Mouse (Mus musculus) lung, embryonic 14.5 days (tissue): ENCODE data around the gene Ctnnbip1. TPM values are rescaled to one million over a fixed set of nuclear protein-coding genes. Genes with fewer than 3 reads are reported as not detected.

ENCODE experiments used
- ATAC-seq: fragments of 200-750 bp; cut with Nextera tagmentation; 2 replicates; pipeline ENCODE4 v1.8.0; 2017; ENCODE audit warnings: mild to moderate bottlenecking, moderate TSS enrichment, moderate library complexity; ENCODE audit not compliant: insufficient read depth
- DNase-seq: peaks from one replicate; pipeline ENCODE4 v3.0.0-alpha.2; 2015
- H3K27ac ChIP-seq: fragments of 300-500 bp; sonication (generic); 2 replicates; pipeline ENCODE4 v1.5.1; 2014; ENCODE audit warnings: low read depth, mild to moderate bottlenecking, moderate library complexity
- H3K27me3 ChIP-seq: fragments of 300-500 bp; sonication (generic); 2 replicates; pipeline ENCODE4 v1.6.1; 2014; ENCODE audit warnings: low read length, control low read depth; ENCODE audit not compliant: insufficient read depth
- H3K36me3 ChIP-seq: fragments of 300-500 bp; sonication (generic); 2 replicates; pipeline ENCODE4 v1.6.1; 2014; ENCODE audit warnings: control low read depth; ENCODE audit not compliant: insufficient read depth
- H3K4me1 ChIP-seq: fragments of 300-500 bp; sonication (generic); 2 replicates; pipeline ENCODE4 v1.6.1; 2014; ENCODE audit warnings: antibody characterized with exemption, control low read depth; ENCODE audit not compliant: insufficient read depth
- H3K4me2 ChIP-seq: fragments of 300-500 bp; sonication (generic); 2 replicates; pipeline ENCODE4 v1.6.1; 2014; ENCODE audit warnings: mild to moderate bottlenecking
- H3K4me3 ChIP-seq: fragments of 300-500 bp; sonication (generic); 2 replicates; pipeline ENCODE4 v1.5.1; 2014; ENCODE audit warnings: low read depth, low read length
- H3K9ac ChIP-seq: fragments of 300-500 bp; sonication (generic); 2 replicates; pipeline ENCODE4 v1.6.1; 2014
- H3K9me3 ChIP-seq: fragments of 300-500 bp; sonication (generic); 2 replicates; pipeline ENCODE4 v1.6.1; 2016; ENCODE audit warnings: low read depth, low read length, control low read depth
- CTCF ChIP-seq: IDR thresholded peaks from 2 replicates; pipeline ENCODE4 v1.5.1; 2016; ENCODE audit warnings: antibody characterized with exemption, low read depth
- WGBS: fragments of 180-500 bp; shearing (Covaris S2); extraction: QIAGEN DNeasy Blood & Tissue Kit; methylation state at CpG from one replicate; pipeline ENCODE4 v1.1.7; 2014; 5-methylcytosine and 5-hydroxymethylcytosine counted together
- polyA plus RNA-seq: library from polyadenylated mRNA; unstranded; fragments of >200 nt; fragmentation: Nextera tagmentation; extraction: Ambion mirVana; gene quantifications from 2 replicates; pipeline ENCODE4 v1.2.1, GENCODE M21; 2014

Ctnnbip1 gene
- polyA plus RNA-seq, 1 experiment from 2014 or later: 65.4 TPM

DNA sequence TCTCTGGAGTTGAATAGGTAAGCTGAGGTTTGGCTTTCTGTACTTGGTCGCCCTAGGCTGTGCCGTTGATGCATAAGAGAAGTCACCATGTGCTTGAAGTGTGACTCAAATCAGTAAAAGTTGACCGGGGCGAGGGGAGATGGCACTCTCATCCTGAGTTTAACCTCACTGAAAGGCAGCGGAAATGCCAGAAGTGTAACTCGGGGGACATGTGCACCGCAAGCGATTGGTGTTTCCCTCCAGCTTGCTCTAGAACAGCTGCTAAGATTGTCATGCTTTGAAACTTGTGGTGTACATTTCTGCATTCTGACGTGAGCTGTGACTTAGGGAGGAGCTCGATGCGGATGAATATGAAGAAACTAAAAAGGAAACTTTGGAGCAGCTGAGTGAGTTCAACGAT lies 30.3 kb upstream of the Ctnnbip1 start:
- H3K9me3 ChIP-seq: no peaks in the 10 kb centered on the region
- ATAC-seq: no peak
- no peak overlapping the region for H3K27ac ChIP-seq
- no peak overlapping the region for H3K4me3 ChIP-seq
- no peaks in the 10 kb centered on the region; the same call in 1 of the 2 replicates for H3K4me1 ChIP-seq
- 92% methylated on average over 12 of the region's 12 CpGs for WGBS
- DNase-seq: no peak
- no peak overlapping the region for H3K9ac ChIP-seq
- no peak overlapping the region for H3K4me2 ChIP-seq
- no peak for TF ChIP-seq CTCF
- peaks cover 48% of the 10 kb centered on the region for H3K36me3 ChIP-seq
- H3K27me3 ChIP-seq: no peaks in the 10 kb centered on the region; the same call in 1 of the 2 replicates

DNA sequence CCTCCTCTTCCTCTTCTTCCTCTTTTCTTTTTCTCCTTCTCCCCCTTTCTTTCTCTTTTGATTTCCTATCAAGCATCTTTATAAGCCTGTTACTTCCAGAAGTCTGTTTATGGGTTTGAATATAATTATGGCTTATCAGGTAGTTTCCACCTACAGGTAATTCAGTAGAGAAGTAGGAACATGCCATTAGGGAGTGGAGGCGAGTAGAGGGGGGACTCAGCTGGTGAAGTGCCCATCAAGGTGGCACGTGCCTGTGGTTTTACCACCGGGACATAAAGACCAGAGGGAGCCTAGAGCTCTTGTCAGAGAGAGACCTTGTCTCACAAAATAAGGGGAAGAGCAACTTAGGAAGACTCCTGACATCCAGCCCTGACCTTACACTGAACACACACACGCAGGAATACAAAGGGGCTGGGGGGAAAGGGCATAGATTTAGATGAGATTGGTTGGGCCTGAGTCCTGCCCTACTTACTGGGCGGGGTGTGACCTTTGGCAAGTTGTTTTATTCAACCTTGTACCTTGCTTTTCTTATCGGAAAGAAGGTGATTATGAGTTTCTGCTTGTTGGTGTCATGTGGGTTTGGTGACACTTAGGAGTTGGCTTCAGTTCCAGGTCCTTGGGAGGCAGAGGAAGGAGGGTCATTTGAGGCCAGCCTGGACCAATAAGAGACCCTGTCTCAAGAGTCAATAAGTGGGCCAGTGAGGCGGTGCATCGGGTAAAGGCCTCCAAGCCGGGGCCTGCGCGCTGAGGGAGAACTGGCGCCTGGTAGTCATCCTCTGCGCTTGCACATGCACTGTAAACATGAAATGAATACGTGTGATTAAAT lies 28.4 kb upstream of the Ctnnbip1 start:
- H3K9ac ChIP-seq: no peak overlapping the region
- no peak for DNase-seq
- no peak for ATAC-seq
- no peak overlapping the region for H3K27ac ChIP-seq
- WGBS: 92% methylated on average over 14 of the region's 14 CpGs
- peaks cover 65% of the 10 kb centered on the region for H3K36me3 ChIP-seq
- no peak overlapping the region for H3K4me2 ChIP-seq
- no peaks in the 10 kb centered on the region for H3K9me3 ChIP-seq
- no peaks in the 10 kb centered on the region; the same call in 1 of the 2 replicates for H3K27me3 ChIP-seq
- no peak overlapping the region for H3K4me3 ChIP-seq
- TF ChIP-seq CTCF: no peak
- H3K4me1 ChIP-seq: no peaks in the 10 kb centered on the region; the same call in 1 of the 2 replicates

DNA sequence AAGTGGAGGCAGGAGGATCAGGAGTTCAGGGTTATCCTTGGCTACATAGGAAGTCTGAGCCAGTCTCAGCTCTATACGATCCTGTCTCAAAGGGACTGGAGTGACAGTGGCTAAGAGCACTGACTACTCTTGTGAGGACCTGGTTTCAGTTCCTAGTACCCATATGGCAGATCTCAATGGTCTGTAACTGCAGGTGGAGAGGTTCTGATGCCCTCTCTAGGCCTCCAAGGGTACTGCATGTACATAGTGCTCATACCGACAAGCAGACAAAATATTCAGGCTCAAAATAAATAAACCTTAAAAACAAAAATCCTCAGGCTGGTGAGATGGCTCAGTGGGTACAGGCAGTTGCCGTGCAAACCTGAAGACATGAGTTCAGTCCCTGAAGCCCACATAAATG lies 26.9 kb upstream of the Ctnnbip1 start:
- no peak for ATAC-seq
- peak; percentile 30; the same call in 1 of the 2 replicates for TF ChIP-seq CTCF
- peaks cover 76% of the 10 kb centered on the region for H3K36me3 ChIP-seq
- no peaks in the 10 kb centered on the region for H3K4me1 ChIP-seq
- no peak overlapping the region for H3K27ac ChIP-seq
- no peak overlapping the region for H3K4me3 ChIP-seq
- no peak overlapping the region for H3K9ac ChIP-seq
- no peaks in the 10 kb centered on the region for H3K27me3 ChIP-seq
- H3K9me3 ChIP-seq: no peaks in the 10 kb centered on the region
- 95% methylated on average over 3 of the region's 3 CpGs for WGBS
- H3K4me2 ChIP-seq: no peak overlapping the region
- DNase-seq: no peak

GRCm38 (mm10) chr4:149496612-149497011 lies 21.4 kb upstream of the Ctnnbip1 start:
- ATAC-seq (no peak), DNase-seq (no peak)
- Histone ChIP-seq H3K9ac (no peak overlapping the region), H3K4me3 (no peak overlapping the region), H3K9me3 (no peaks in the 10 kb centered on the region), H3K4me2 (no peak overlapping the region), H3K4me1 (no peaks in the 10 kb centered on the region), H3K36me3 (peaks cover 68% of the 10 kb centered on the region), H3K27me3 (no peaks in the 10 kb centered on the region), H3K27ac (no peak overlapping the region)
- no peak for TF ChIP-seq CTCF
- 79% methylated on average over 2 of the region's 2 CpGs for WGBS

DNA sequence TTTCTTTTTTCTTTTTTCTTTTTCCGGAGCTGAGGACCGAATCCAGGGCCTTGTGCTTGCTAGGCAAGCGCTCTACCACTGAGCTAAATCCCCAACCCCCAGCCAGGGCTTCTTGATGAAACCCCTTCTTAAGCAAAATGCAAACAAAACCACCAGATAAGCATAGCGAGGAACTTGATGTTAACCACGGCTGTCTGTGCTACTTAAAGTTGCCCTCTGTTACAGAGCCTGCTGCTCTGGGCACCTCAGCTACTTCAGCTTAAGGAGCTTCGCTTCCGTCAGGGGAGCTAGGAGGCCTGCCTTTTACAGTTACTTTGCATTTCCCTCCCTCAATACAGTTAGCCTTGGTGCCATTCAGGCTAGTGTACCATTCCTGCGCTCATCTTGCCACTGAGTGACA lies 19.1 kb upstream of the Ctnnbip1 start:
- WGBS: 64% methylated on average over 8 of the region's 8 CpGs
- H3K36me3 ChIP-seq: peaks cover 67% of the 10 kb centered on the region
- no peak overlapping the region for H3K27ac ChIP-seq

DNA sequence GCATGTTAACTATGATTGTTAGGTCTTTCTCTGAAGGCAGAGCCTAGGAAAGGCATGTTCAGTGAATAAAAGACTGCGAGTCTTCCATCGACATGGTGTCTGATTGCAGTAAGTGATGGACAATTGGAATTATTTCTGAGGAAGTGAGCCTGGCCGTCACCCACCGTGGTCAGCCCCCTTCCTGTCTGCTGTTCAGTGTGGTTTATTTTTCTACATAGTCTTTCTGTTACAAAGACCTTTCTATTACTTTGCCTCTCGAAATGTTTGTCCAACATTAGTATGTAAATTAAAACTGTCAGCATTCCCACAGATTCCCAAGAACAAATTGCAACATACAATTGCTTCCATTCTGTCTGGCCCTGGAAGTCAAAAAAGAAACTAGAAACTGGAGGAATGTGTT lies 18.2 kb upstream of the Ctnnbip1 start:
- H3K4me1 ChIP-seq: no peaks in the 10 kb centered on the region
- no peak overlapping the region for H3K4me2 ChIP-seq
- H3K36me3 ChIP-seq: peaks cover 58% of the 10 kb centered on the region
- no peaks in the 10 kb centered on the region for H3K27me3 ChIP-seq
- no peak for TF ChIP-seq CTCF
- ATAC-seq (no peak), DNase-seq (no peak)
- no peaks in the 10 kb centered on the region for H3K9me3 ChIP-seq
- no peak overlapping the region for H3K4me3 ChIP-seq
- no peak overlapping the region for H3K27ac ChIP-seq
- 83% methylated on average over 5 of the region's 5 CpGs for WGBS
- no peak overlapping the region for H3K9ac ChIP-seq

More for the DNA sequence above, 19.1 kb upstream of the Ctnnbip1 start:
- Histone ChIP-seq H3K27me3 (no peaks in the 10 kb centered on the region), H3K9ac (no peak overlapping the region), H3K9me3 (no peaks in the 10 kb centered on the region), H3K4me1 (no peaks in the 10 kb centered on the region), H3K4me3 (no peak overlapping the region), H3K4me2 (no peak overlapping the region)
- TF ChIP-seq CTCF: no peak
- peak; percentile 56; the same call in 1 of the 2 replicates for ATAC-seq
- peak; percentile 62 for DNase-seq

DNA sequence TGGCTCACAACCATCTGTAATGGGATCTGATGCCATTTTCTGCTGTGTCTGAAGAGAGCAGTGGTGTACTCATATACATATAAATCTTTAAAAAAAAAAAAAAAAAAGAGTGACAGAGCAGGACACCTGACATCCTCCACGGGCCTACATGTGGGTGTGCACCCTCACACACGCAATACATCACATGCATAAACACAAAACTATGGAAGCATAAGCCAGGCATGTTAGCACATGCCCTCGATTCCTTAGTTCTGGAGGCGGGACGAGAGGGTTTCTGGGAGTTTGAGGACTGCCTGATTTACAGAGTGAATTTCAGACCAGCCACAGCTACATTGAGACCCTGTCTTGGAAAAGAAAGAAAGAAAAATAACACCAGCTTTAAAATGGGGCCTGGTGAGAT lies 13.7 kb upstream of the Ctnnbip1 start:
- Histone ChIP-seq H3K4me3 (no peak overlapping the region), H3K4me1 (no peaks in the 10 kb centered on the region), H3K27me3 (no peaks in the 10 kb centered on the region), H3K4me2 (no peak overlapping the region), H3K9ac (no peak overlapping the region), H3K36me3 (peaks cover 27% of the 10 kb centered on the region), H3K9me3 (no peaks in the 10 kb centered on the region), H3K27ac (0 out of 2 replicates have a peak overlapping the region, but pooled peaks have one; percentile 18)
- DNase-seq (no peak), ATAC-seq (no peak)
- no peak for TF ChIP-seq CTCF
- WGBS: 75% methylated on average over 5 of the region's 5 CpGs
